Mouse (Mus musculus) forebrain, embryonic 11.5 days (tissue): ENCODE results near the gene Yars. TPM values are rescaled to one million over a fixed set of nuclear protein-coding genes. Genes with fewer than 3 reads are reported as not detected.

Experiments used
- ATAC-seq: fragments of 200-750 bp; cut with Nextera tagmentation; replicated peaks from 2 replicates; pipeline ENCODE4 v1.8.0; 2017; ENCODE audit warnings: moderate TSS enrichment; ENCODE audit not compliant: low FRiP score
- DNase-seq: peaks from one replicate; pipeline ENCODE4 v3.0.0-alpha.2; 2017; ENCODE audit warnings: low spot score
- H3K27ac ChIP-seq: fragments of 300-500 bp; sonication (generic); 2 replicates; pipeline ENCODE4 v1.5.1; 2014; ENCODE audit warnings: low read depth, low read length
- H3K27me3 ChIP-seq: fragments of 300-500 bp; sonication (generic); 2 replicates; pipeline ENCODE4 v1.6.1; 2014; ENCODE audit warnings: mild to moderate bottlenecking, low read length, mixed read lengths; ENCODE audit not compliant: control insufficient read depth, insufficient read depth
- H3K36me3 ChIP-seq: fragments of 300-500 bp; sonication (generic); 2 replicates; pipeline ENCODE4 v1.6.1; 2014; ENCODE audit warnings: mild to moderate bottlenecking, low read length, moderate library complexity, mixed read lengths; ENCODE audit not compliant: control insufficient read depth, insufficient read depth
- H3K4me1 ChIP-seq: fragments of 300-500 bp; sonication (generic); replicated peaks from 2 replicates; pipeline ENCODE4 v1.6.1; 2014; ENCODE audit warnings: low read length, mixed read lengths; ENCODE audit not compliant: control insufficient read depth, insufficient read depth
- H3K4me2 ChIP-seq: fragments of 300-500 bp; sonication (generic); 2 replicates; pipeline ENCODE4 v1.6.1; 2014; ENCODE audit warnings: low read depth, mild to moderate bottlenecking, low read length, moderate library complexity, mixed read lengths; ENCODE audit not compliant: severe bottlenecking
- H3K4me3 ChIP-seq: fragments of 300-500 bp; sonication (generic); 2 replicates; pipeline ENCODE4 v1.5.1; 2014; ENCODE audit warnings: low read depth, low read length
- H3K9ac ChIP-seq: fragments of 300-500 bp; sonication (generic); 2 replicates; pipeline ENCODE4 v1.6.1; 2014; ENCODE audit warnings: low read length
- H3K9me3 ChIP-seq: fragments of 300-500 bp; sonication (generic); 2 replicates; pipeline ENCODE4 v1.6.1; 2016; ENCODE audit warnings: low read length, mixed read lengths; ENCODE audit not compliant: control insufficient read depth
- WGBS: fragments of 180-500 bp; shearing (Covaris S2); extraction: QIAGEN DNeasy Blood & Tissue Kit; methylation state at CpG from one replicate; pipeline ENCODE4 v1.1.7; 2014; 5-methylcytosine and 5-hydroxymethylcytosine counted together
- polyA plus RNA-seq: library from polyadenylated mRNA; unstranded; fragments of >200 nt; fragmentation: Nextera tagmentation; extraction: Ambion mirVana; gene quantifications from 2 replicates; pipeline ENCODE4 v1.2.1, GENCODE M21; 2014

Gene Yars
- polyA plus RNA-seq, 1 experiment from 2014 or later: 113 TPM

DNA sequence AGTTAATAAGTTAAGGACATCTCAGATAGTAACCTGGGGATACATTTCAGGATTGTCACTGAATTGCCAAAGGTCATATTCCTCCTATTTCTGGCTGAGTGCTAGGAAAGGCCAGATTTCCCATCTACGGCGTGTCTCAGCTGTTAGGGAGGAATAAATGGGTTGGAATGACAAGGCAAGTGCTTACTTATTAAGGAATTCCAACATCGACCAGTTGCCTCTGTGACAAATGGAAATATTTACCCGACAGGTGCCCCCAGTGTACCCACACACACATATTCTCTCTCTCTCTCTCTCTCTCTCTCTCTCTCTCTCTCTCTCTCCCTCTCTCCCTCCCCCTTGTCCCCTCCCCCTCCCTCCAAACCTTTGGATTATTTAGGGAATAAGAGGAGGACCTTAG is 43.6 kb upstream of the Yars start:
- no peak overlapping the region for H3K9ac ChIP-seq
- WGBS: 88% methylated on average over 4 of the region's 4 CpGs
- H3K4me2 ChIP-seq: no peak overlapping the region
- no peaks in the 10 kb centered on the region for H3K4me1 ChIP-seq
- ATAC-seq: no peak
- H3K27me3 ChIP-seq: no peaks in the 10 kb centered on the region
- no peak overlapping the region for H3K4me3 ChIP-seq
- H3K9me3 ChIP-seq: no peaks in the 10 kb centered on the region
- H3K36me3 ChIP-seq: no peaks in the 10 kb centered on the region; the same call in 1 of the 2 replicates
- H3K27ac ChIP-seq: no peak overlapping the region
- no peak for DNase-seq

GRCm38 (mm10) chr4:129146392-129146791 is 43.2 kb upstream of the Yars start:
- H3K4me3 ChIP-seq: no peak overlapping the region
- H3K9ac ChIP-seq: no peak overlapping the region
- no peak overlapping the region for H3K4me2 ChIP-seq
- no peaks in the 10 kb centered on the region; the same call in 1 of the 2 replicates for H3K36me3 ChIP-seq
- H3K27me3 ChIP-seq: no peaks in the 10 kb centered on the region
- no peak overlapping the region for H3K27ac ChIP-seq
- WGBS: 87% methylated on average over 2 of the region's 2 CpGs
- H3K9me3 ChIP-seq: no peaks in the 10 kb centered on the region
- no peaks in the 10 kb centered on the region for H3K4me1 ChIP-seq
- DNase-seq (no peak), ATAC-seq (no peak)

- no peaks in the 10 kb centered on the region for H3K9me3 ChIP-seq
- H3K4me1 ChIP-seq: no peaks in the 10 kb centered on the region
- H3K27ac ChIP-seq: no peak overlapping the region
- H3K36me3 ChIP-seq: no peaks in the 10 kb centered on the region; the same call in 1 of the 2 replicates
- no peak for DNase-seq
- H3K4me3 ChIP-seq: no peak overlapping the region
- no peak overlapping the region for H3K4me2 ChIP-seq
- H3K27me3 ChIP-seq: no peaks in the 10 kb centered on the region
- 91% methylated on average over 13 of the region's 13 CpGs for WGBS
- ATAC-seq: no peak
- no peak overlapping the region for H3K9ac ChIP-seq
Observed at GRCm38 (mm10) chr4:129147552-129148103, 41.9 kb upstream of the Yars start.

DNA sequence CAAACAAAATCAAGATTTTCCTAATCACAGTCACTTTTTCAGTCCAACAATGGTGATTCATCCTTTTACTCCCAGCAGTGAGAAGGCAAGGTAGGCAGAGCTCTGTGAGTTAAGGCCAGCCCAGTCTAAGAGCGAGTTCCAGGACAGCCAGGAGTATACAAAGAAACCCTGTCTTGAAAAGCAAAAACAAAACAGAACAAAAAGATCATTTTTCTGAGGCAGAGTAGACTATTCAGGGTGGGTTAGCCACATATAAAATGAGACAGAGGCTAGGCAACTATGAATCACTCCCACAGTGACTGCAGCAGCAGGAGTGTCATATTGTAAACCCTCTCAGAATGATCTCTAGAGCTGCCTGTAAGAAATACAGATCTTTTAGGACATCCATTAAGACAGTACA is 40.2 kb upstream of the Yars start:
- Histone ChIP-seq H3K27me3 (no peaks in the 10 kb centered on the region), H3K9ac (no peak overlapping the region), H3K36me3 (no peaks in the 10 kb centered on the region; the same call in 1 of the 2 replicates), H3K27ac (no peak overlapping the region), H3K4me2 (no peak overlapping the region), H3K4me3 (no peak overlapping the region), H3K4me1 (no peaks in the 10 kb centered on the region), H3K9me3 (no peaks in the 10 kb centered on the region)
- no peak for ATAC-seq
- 81% methylated on average over 1 of the region's 1 CpGs for WGBS
- no peak for DNase-seq

DNA sequence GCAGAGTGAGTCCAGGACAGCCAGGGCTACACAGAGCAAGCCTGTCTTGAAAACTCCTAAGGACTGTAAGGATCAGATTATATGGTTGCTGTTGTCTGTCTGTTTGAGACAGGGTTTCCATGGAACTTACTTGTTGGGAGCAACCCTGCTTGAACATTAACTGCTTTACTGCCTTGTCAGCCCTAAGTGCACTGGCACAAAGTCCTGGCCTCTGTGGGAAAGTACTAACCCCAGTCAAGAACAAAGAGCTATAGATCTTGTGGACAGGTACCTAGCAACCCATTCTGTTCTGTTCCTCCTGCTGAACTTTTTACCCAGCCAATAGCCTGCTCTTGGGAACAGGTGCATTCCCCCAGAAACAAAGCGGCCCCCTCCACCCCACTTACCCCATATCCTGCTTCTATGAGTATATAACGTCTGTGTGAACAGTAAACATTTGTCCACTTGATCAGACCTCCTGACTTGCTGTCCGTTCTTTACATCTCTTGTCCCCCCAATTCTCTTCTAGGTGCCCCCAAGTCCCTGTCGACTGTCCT is 38.2 kb upstream of the Yars start:
- H3K4me3 ChIP-seq: no peak overlapping the region
- no peaks in the 10 kb centered on the region for H3K27me3 ChIP-seq
- H3K9me3 ChIP-seq: no peaks in the 10 kb centered on the region
- H3K36me3 ChIP-seq: no peaks in the 10 kb centered on the region; the same call in 1 of the 2 replicates
- H3K4me1 ChIP-seq: no peaks in the 10 kb centered on the region
- H3K27ac ChIP-seq: no peak overlapping the region
- no peak overlapping the region for H3K9ac ChIP-seq
- no peak for ATAC-seq
- H3K4me2 ChIP-seq: no peak overlapping the region
- DNase-seq: no peak
- WGBS: 96% methylated on average over 4 of the region's 4 CpGs

- H3K4me3 ChIP-seq: no peak overlapping the region
- DNase-seq (no peak), ATAC-seq (no peak)
- H3K4me1 ChIP-seq: no peaks in the 10 kb centered on the region
- no peaks in the 10 kb centered on the region for H3K36me3 ChIP-seq
- no peak overlapping the region for H3K9ac ChIP-seq
- no peak overlapping the region for H3K4me2 ChIP-seq
- H3K27me3 ChIP-seq: no peaks in the 10 kb centered on the region
- H3K27ac ChIP-seq: no peak overlapping the region
- no peaks in the 10 kb centered on the region for H3K9me3 ChIP-seq
- WGBS: 93% methylated on average over 5 of the region's 5 CpGs
Observed at GRCm38 (mm10) chr4:129157541-129157940, 32.0 kb upstream of the Yars start.

GRCm38 (mm10) chr4:129158549-129158948 is 31.0 kb upstream of the Yars start:
- ATAC-seq: no peak

GRCm38 (mm10) chr4:129161076-129161475 is 28.5 kb upstream of the Yars start:
- Histone ChIP-seq H3K27ac (no peak overlapping the region), H3K9me3 (no peaks in the 10 kb centered on the region), H3K9ac (no peak overlapping the region), H3K4me1 (no peaks in the 10 kb centered on the region), H3K4me3 (no peak overlapping the region), H3K4me2 (no peak overlapping the region), H3K36me3 (no peaks in the 10 kb centered on the region), H3K27me3 (no peaks in the 10 kb centered on the region)
- DNase-seq (no peak), ATAC-seq (no peak)
- WGBS: 94% methylated on average over 1 of the region's 1 CpGs

More at GRCm38 (mm10) chr4:129158549-129158948, 31.0 kb upstream of the Yars start:
- Histone ChIP-seq H3K27me3 (no peaks in the 10 kb centered on the region), H3K4me1 (no peaks in the 10 kb centered on the region), H3K4me2 (no peak overlapping the region), H3K9ac (no peak overlapping the region), H3K4me3 (no peak overlapping the region), H3K27ac (no peak overlapping the region), H3K9me3 (no peaks in the 10 kb centered on the region), H3K36me3 (no peaks in the 10 kb centered on the region)
- WGBS: 79% methylated on average over 3 of the region's 3 CpGs
- no peak for DNase-seq

GRCm38 (mm10) chr4:129161581-129162255 is 27.8 kb upstream of the Yars start:
- no peak overlapping the region for H3K4me2 ChIP-seq
- no peak for ATAC-seq
- H3K9ac ChIP-seq: no peak overlapping the region
- H3K27me3 ChIP-seq: no peaks in the 10 kb centered on the region
- DNase-seq: no peak
- no peak overlapping the region for H3K27ac ChIP-seq
- H3K4me1 ChIP-seq: no peaks in the 10 kb centered on the region
- H3K4me3 ChIP-seq: no peak overlapping the region
- 82% methylated on average over 4 of the region's 4 CpGs for WGBS
- no peaks in the 10 kb centered on the region for H3K36me3 ChIP-seq
- H3K9me3 ChIP-seq: no peaks in the 10 kb centered on the region
